Mouse (Mus musculus) C2C12 (cell line): ENCODE measurements around the gene Senp1. TPM values are rescaled to one million over a fixed set of nuclear protein-coding genes. Genes with fewer than 3 reads are reported as not detected.

Source experiments
- H3K27me3 ChIP-seq: one replicate; pipeline ENCODE4 v1.6.1; 2011; ENCODE audit not compliant: control insufficient read depth, insufficient read depth, insufficient read length
- H3K36me3 ChIP-seq: one replicate; pipeline ENCODE4 v1.6.1; 2011; ENCODE audit not compliant: control insufficient read depth, insufficient read depth
- H3K4me3 ChIP-seq: one replicate; pipeline ENCODE4 v1.5.1; 2011; ENCODE audit warnings: mild to moderate bottlenecking, control low read depth; ENCODE audit not compliant: poor library complexity, insufficient read depth, severe bottlenecking
- H3K79me2 ChIP-seq: one replicate; pipeline ENCODE4 v1.6.1; 2011; ENCODE audit not compliant: control insufficient read depth, insufficient read depth
- H3K79me3 ChIP-seq: one replicate; pipeline ENCODE4 v1.6.1; 2011; ENCODE audit warnings: low read depth, control low read depth
- H3ac ChIP-seq: one replicate; pipeline ENCODE3; 2011; ENCODE audit warnings: low read depth; ENCODE audit not compliant: control insufficient read depth, insufficient read length
- CEBPB ChIP-seq: IDR thresholded peaks from one replicate; pipeline ENCODE4 v1.6.1; 2011; ENCODE audit warnings: low read depth, mild to moderate bottlenecking, control low read depth, moderate library complexity
- CTCF ChIP-seq: IDR thresholded peaks from one replicate; pipeline ENCODE4 v1.5.1; 2011; ENCODE audit not compliant: control insufficient read depth, insufficient read depth, insufficient read length
- FOSL1 ChIP-seq: IDR thresholded peaks from one replicate; pipeline ENCODE4 v1.8.0; 2011; ENCODE audit warnings: mild to moderate bottlenecking, low read length; ENCODE audit not compliant: poor library complexity, insufficient read depth, severe bottlenecking
- MAX ChIP-seq: IDR thresholded peaks from one replicate; pipeline ENCODE4 v1.6.1; 2011; ENCODE audit warnings: mild to moderate bottlenecking, control low read depth
- MYOD1 ChIP-seq: IDR thresholded peaks from one replicate; pipeline ENCODE4 v1.6.1; 2011; ENCODE audit warnings: low read depth; ENCODE audit not compliant: control insufficient read depth, insufficient read length
- MYOG ChIP-seq: IDR thresholded peaks from one replicate; pipeline ENCODE4 v1.6.1; 2011; ENCODE audit not compliant: control insufficient read depth, insufficient read length; ENCODE audit errors: extremely low read depth
- USF1 ChIP-seq: IDR thresholded peaks from one replicate; pipeline ENCODE4 v1.6.1; 2011; ENCODE audit warnings: low read depth, mild to moderate bottlenecking, control low read depth, moderate library complexity
- polyA plus RNA-seq: library from polyadenylated mRNA; unstranded; fragments of >200 nt; fragmentation: generic; extraction: Trizol; gene quantifications from one replicate; pipeline ENCODE4 v1.2.1, GENCODE M21; 2012; ENCODE audit warnings: missing spikeins

The Senp1 gene
- polyA plus RNA-seq, 1 experiment: 21.7 TPM

GRCm38 (mm10) chr15:98120831-98121230, 27.3 kb upstream of the Senp1 start:
- Histone ChIP-seq H3K36me3 (peaks cover 31% of the 10 kb centered on the region), H3K79me3 (no peaks in the 10 kb centered on the region), H3K79me2 (no peaks in the 10 kb centered on the region), H3K27me3 (no peaks in the 10 kb centered on the region), H3K4me3 (no peak overlapping the region), H3ac (no peak overlapping the region)
- TF ChIP-seq MAX (no peak), MYOG (no peak), FOSL1 (no peak), CEBPB (no peak), MYOD1 (no peak), USF1 (no peak), CTCF (no peak)

- Histone ChIP-seq H3K79me3 (no peaks in the 10 kb centered on the region), H3K27me3 (no peaks in the 10 kb centered on the region), H3K36me3 (peaks cover 36% of the 10 kb centered on the region), H3K4me3 (no peak overlapping the region), H3ac (no peak overlapping the region), H3K79me2 (no peaks in the 10 kb centered on the region)
- TF ChIP-seq MYOG (no peak), CTCF (no peak), MAX (no peak), USF1 (no peak), FOSL1 (no peak), CEBPB (no peak), MYOD1 (no peak)
These were observed 25.8 kb upstream of the Senp1 start for GRCm38 (mm10) chr15:98119363-98119762.

GRCm38 (mm10) chr15:98116287-98116686, 22.7 kb upstream of the Senp1 start:
- Histone ChIP-seq H3K79me3 (no peaks in the 10 kb centered on the region), H3K36me3 (peaks cover 26% of the 10 kb centered on the region)

GRCm38 (mm10) chr15:98115779-98116163, 22.2 kb upstream of the Senp1 start:
- Histone ChIP-seq H3K79me2 (no peaks in the 10 kb centered on the region), H3K36me3 (peaks cover 26% of the 10 kb centered on the region), H3ac (no peak overlapping the region), H3K27me3 (no peaks in the 10 kb centered on the region), H3K4me3 (no peak overlapping the region), H3K79me3 (no peaks in the 10 kb centered on the region)
- TF ChIP-seq CTCF (no peak), MYOG (no peak), MAX (no peak), CEBPB (no peak), MYOD1 (no peak), FOSL1 (no peak), USF1 (no peak)

More at GRCm38 (mm10) chr15:98116287-98116686, 22.7 kb upstream of the Senp1 start:
- Histone ChIP-seq H3K27me3 (no peaks in the 10 kb centered on the region), H3K4me3 (no peak overlapping the region), H3K79me2 (no peaks in the 10 kb centered on the region), H3ac (no peak overlapping the region)
- TF ChIP-seq MYOD1 (no peak), CEBPB (no peak), MAX (no peak), MYOG (no peak)

GRCm38 (mm10) chr15:98114852-98115778, 21.6 kb upstream of the Senp1 start:
- Histone ChIP-seq H3K79me3 (no peaks in the 10 kb centered on the region), H3K27me3 (no peaks in the 10 kb centered on the region), H3K4me3 (no peak overlapping the region), H3ac (no peak overlapping the region), H3K36me3 (peaks cover 26% of the 10 kb centered on the region), H3K79me2 (no peaks in the 10 kb centered on the region)
- TF ChIP-seq MYOG (no peak), FOSL1 (no peak), CEBPB (no peak)
